Mouse (Mus musculus): ENCODE results near the gene Htt.
"Not testable (repeated sequence)": the region's sequence is repeated elsewhere in the genome, so short reads cannot be mapped to it uniquely, and the experiment has no call there.

Gene Htt

GRCm38 (mm10) chr5:34761509-34761908 lies at the start of gene Htt:
Gene Htt, plus strand, starts transcription at chr5:34761740.
- DNase-seq (ENCODE audit: low spot score): peak; percentile 97

- not testable (repeated sequence) for DNase-seq (ENCODE audit: low spot score)
Observed at GRCm38 (mm10) chr5:34714371-34714770, 47.2 kb upstream of the Htt start.

- no peak for DNase-seq (ENCODE audit: low spot score)
Observed at GRCm38 (mm10) chr5:34714816-34715215, 46.7 kb upstream of the Htt start.

GRCm38 (mm10) chr5:34729141-34729540 lies 32.4 kb upstream of the Htt start:
- no peak for DNase-seq (ENCODE audit: low spot score)

GRCm38 (mm10) chr5:34730255-34730654 lies 31.3 kb upstream of the Htt start:
- no peak for DNase-seq (ENCODE audit: low spot score)

- DNase-seq (ENCODE audit: low spot score): no peak
Observed at GRCm38 (mm10) chr5:34751477-34751876, 10.1 kb upstream of the Htt start.

GRCm38 (mm10) chr5:34758762-34759161 lies 2.8 kb upstream of the Htt start:
- no peak for DNase-seq (ENCODE audit: low spot score)

GRCm38 (mm10) chr5:34760850-34761508 lies 561 bp upstream of the Htt start:
- DNase-seq (ENCODE audit: low spot score): no peak

- peak; percentile 77 for DNase-seq (ENCODE audit: low spot score)
Observed at GRCm38 (mm10) chr5:34761934-34762611, 533 bp downstream of the Htt start.

- DNase-seq (ENCODE audit: low spot score): no peak
Observed at GRCm38 (mm10) chr5:34771818-34772217, 10.3 kb downstream of the Htt start.

- DNase-seq (ENCODE audit: low spot score): no peak
Observed at GRCm38 (mm10) chr5:34772696-34773245, 11.2 kb downstream of the Htt start.

- no peak for DNase-seq (ENCODE audit: low spot score)
Observed at GRCm38 (mm10) chr5:34773392-34773791, 11.9 kb downstream of the Htt start.

GRCm38 (mm10) chr5:34785027-34785426 lies 23.5 kb downstream of the Htt start:
- no peak for DNase-seq (ENCODE audit: low spot score)

- DNase-seq (ENCODE audit: low spot score): no peak
Observed at GRCm38 (mm10) chr5:34791141-34791540, 29.6 kb downstream of the Htt start.

GRCm38 (mm10) chr5:34800292-34800953 lies 38.9 kb downstream of the Htt start:
- no peak for DNase-seq (ENCODE audit: low spot score)

- DNase-seq (ENCODE audit: low spot score): no peak
Observed at GRCm38 (mm10) chr5:34806038-34806437, 44.5 kb downstream of the Htt start.

GRCm38 (mm10) chr5:34822431-34823149 lies 61.0 kb downstream of the Htt start:
- DNase-seq (ENCODE audit: low spot score): no peak

GRCm38 (mm10) chr5:34854079-34854478 lies 92.5 kb downstream of the Htt start:
- DNase-seq (ENCODE audit: low spot score): no peak

GRCm38 (mm10) chr5:34865367-34865766 lies 103.8 kb downstream of the Htt start:
- no peak for DNase-seq (ENCODE audit: low spot score)

GRCm38 (mm10) chr5:34880307-34880706 lies 118.8 kb downstream of the Htt start:
- not testable (repeated sequence) for DNase-seq (ENCODE audit: low spot score)

GRCm38 (mm10) chr5:34881023-34881422 lies 119.5 kb downstream of the Htt start:
- no peak for DNase-seq (ENCODE audit: low spot score)

- DNase-seq (ENCODE audit: low spot score): no peak
Observed at GRCm38 (mm10) chr5:34885250-34885649, 123.7 kb downstream of the Htt start.

Measured in testis, postnatal 14 days (tissue).